Mouse (Mus musculus) retina, adult 2 months (tissue): ENCODE data around the gene Sept8.

ENCODE experiments used
- DNase-seq: peaks from one replicate; pipeline ENCODE4 v3.0.0-alpha.2; 2012; ENCODE audit warnings: low read depth, low spot score

Gene Sept8

GRCm38 (mm10) chr11:53580562-53580961, 61.5 kb downstream of the Sept8 start:
- DNase-seq: no peak

GRCm38 (mm10) chr11:53583151-53583550, 64.1 kb downstream of the Sept8 start:
- no peak for DNase-seq

- DNase-seq: no peak
Measured at GRCm38 (mm10) chr11:53584849-53585248, 65.8 kb downstream of the Sept8 start.

GRCm38 (mm10) chr11:53585510-53585909, 66.5 kb downstream of the Sept8 start:
- DNase-seq: no peak

GRCm38 (mm10) chr11:53588279-53588678, 69.2 kb downstream of the Sept8 start:
- DNase-seq: no peak

GRCm38 (mm10) chr11:53590368-53590768, 71.3 kb downstream of the Sept8 start:
- no peak for DNase-seq

GRCm38 (mm10) chr11:53591116-53591515, 72.1 kb downstream of the Sept8 start:
- DNase-seq: no peak
